Mouse (Mus musculus) liver, postnatal 0 days (tissue): Measurements from ENCODE around the gene Caskin1.

Experiments used
- CTCF ChIP-seq: sonication (generic); IDR thresholded peaks from 2 replicates; pipeline ENCODE4 v1.5.1; 2016; ENCODE audit warnings: antibody characterized with exemption, low read depth
- EP300 ChIP-seq: IDR thresholded peaks from 2 replicates; pipeline ENCODE4 v1.6.1; 2016; ENCODE audit warnings: antibody characterized with exemption, low read depth, mild to moderate bottlenecking

- TF ChIP-seq CTCF: peak; percentile 40
- TF ChIP-seq EP300: no peak
Measured at GRCm38 (mm10) chr17:24502208-24502607, 13.8 kb downstream of the Caskin1 start.
